Mouse (Mus musculus) liver, embryonic 16.5 days (tissue): ENCODE data around the gene Epha6. TPM values are rescaled to one million over a fixed set of nuclear protein-coding genes. Genes with fewer than 3 reads are reported as not detected.

Experiments used
- ATAC-seq: fragments of 200-750 bp; cut with Nextera tagmentation; 2 replicates; pipeline ENCODE4 v1.8.0; 2017; ENCODE audit warnings: low read depth, mild to moderate bottlenecking, moderate number of reproducible peaks, moderate library complexity
- H3K27ac ChIP-seq: fragments of 300-500 bp; sonication (generic); 2 replicates; pipeline ENCODE4 v1.5.1; 2014; ENCODE audit warnings: mild to moderate bottlenecking, low read length
- H3K27me3 ChIP-seq: fragments of 300-500 bp; sonication (generic); 2 replicates; pipeline ENCODE4 v1.6.1; 2014; ENCODE audit warnings: low read depth, low read length, mixed read lengths; ENCODE audit not compliant: control insufficient read depth, insufficient read depth
- H3K36me3 ChIP-seq: fragments of 300-500 bp; sonication (generic); 2 replicates; pipeline ENCODE4 v1.6.1; 2014; ENCODE audit warnings: mild to moderate bottlenecking; ENCODE audit not compliant: control insufficient read depth, insufficient read depth
- H3K4me1 ChIP-seq: fragments of 300-500 bp; sonication (generic); 2 replicates; pipeline ENCODE4 v1.6.1; 2014; ENCODE audit warnings: low read depth, low read length, mixed read lengths; ENCODE audit not compliant: control insufficient read depth
- H3K4me2 ChIP-seq: fragments of 300-500 bp; sonication (generic); 2 replicates; pipeline ENCODE4 v1.6.1; 2014; ENCODE audit warnings: low read depth, low read length, mixed read lengths
- H3K4me3 ChIP-seq: fragments of 300-500 bp; sonication (generic); 2 replicates; pipeline ENCODE4 v1.5.1; 2014; ENCODE audit warnings: low read depth, mild to moderate bottlenecking, low read length
- H3K9ac ChIP-seq: fragments of 300-500 bp; sonication (generic); 2 replicates; pipeline ENCODE4 v1.6.1; 2014; ENCODE audit warnings: low read depth, low read length
- H3K9me3 ChIP-seq: fragments of 300-500 bp; sonication (generic); replicated peaks from 2 replicates; pipeline ENCODE4 v1.6.1; 2016; ENCODE audit warnings: low read length; ENCODE audit not compliant: control insufficient read depth
- WGBS: fragments of 180-500 bp; shearing (Covaris S2); extraction: QIAGEN DNeasy Blood & Tissue Kit; methylation state at CpG from one replicate; pipeline ENCODE4 v1.1.7; 2014; ENCODE audit not compliant: insufficient replicate concordance; 5-methylcytosine and 5-hydroxymethylcytosine counted together
- polyA plus RNA-seq: library from polyadenylated mRNA; unstranded; fragments of >200 nt; fragmentation: Nextera tagmentation; extraction: Ambion mirVana; gene quantifications from 2 replicates; pipeline ENCODE4 v1.2.1, GENCODE M21; 2015

Gene Epha6
- polyA plus RNA-seq, 1 experiment from 2014 or later = not detected

GRCm38 (mm10) chr16:60538233-60538632 lies 67.1 kb downstream of the Epha6 start:
- no peak for ATAC-seq
- Histone ChIP-seq H3K27ac (no peak overlapping the region), H3K9me3 (no peaks in the 10 kb centered on the region), H3K36me3 (no peaks in the 10 kb centered on the region), H3K27me3 (no peaks in the 10 kb centered on the region), H3K9ac (no peak overlapping the region), H3K4me1 (no peaks in the 10 kb centered on the region), H3K4me3 (no peak overlapping the region), H3K4me2 (no peak overlapping the region)

- H3K27me3 ChIP-seq = no peaks in the 10 kb centered on the region
- no peak for ATAC-seq
- no peaks in the 10 kb centered on the region for H3K36me3 ChIP-seq
- 50% methylated on average over 3 of the region's 3 CpGs for WGBS
- H3K9ac ChIP-seq = no peak overlapping the region
- H3K4me1 ChIP-seq = no peaks in the 10 kb centered on the region
- no peak overlapping the region for H3K4me3 ChIP-seq
- H3K9me3 ChIP-seq = no peaks in the 10 kb centered on the region
- H3K4me2 ChIP-seq = no peak overlapping the region
- H3K27ac ChIP-seq = no peak overlapping the region
Observed at GRCm38 (mm10) chr16:60509707-60510106, 95.6 kb downstream of the Epha6 start.

GRCm38 (mm10) chr16:60499567-60499966 lies 105.8 kb downstream of the Epha6 start:
- no peaks in the 10 kb centered on the region for H3K4me1 ChIP-seq
- 67% methylated on average over 1 of the region's 1 CpGs for WGBS
- ATAC-seq = no peak
- H3K4me2 ChIP-seq = no peak overlapping the region
- no peaks in the 10 kb centered on the region for H3K36me3 ChIP-seq
- H3K27me3 ChIP-seq = no peaks in the 10 kb centered on the region
- no peak overlapping the region for H3K9ac ChIP-seq
- no peak overlapping the region for H3K27ac ChIP-seq
- no peak overlapping the region for H3K4me3 ChIP-seq
- no peaks in the 10 kb centered on the region for H3K9me3 ChIP-seq

- Histone ChIP-seq H3K4me1 (no peaks in the 10 kb centered on the region), H3K9me3 (no peaks in the 10 kb centered on the region), H3K27ac (no peak overlapping the region), H3K27me3 (no peaks in the 10 kb centered on the region), H3K4me2 (no peak overlapping the region), H3K9ac (no peak overlapping the region), H3K4me3 (no peak overlapping the region), H3K36me3 (no peaks in the 10 kb centered on the region)
- ATAC-seq = no peak
Observed at GRCm38 (mm10) chr16:60475776-60476175, 129.6 kb downstream of the Epha6 start.

GRCm38 (mm10) chr16:60468200-60468785 lies 137.0 kb downstream of the Epha6 start:
- no peak overlapping the region for H3K4me3 ChIP-seq
- no peaks in the 10 kb centered on the region for H3K4me1 ChIP-seq
- no peaks in the 10 kb centered on the region for H3K9me3 ChIP-seq
- 51% methylated on average over 7 of the region's 7 CpGs for WGBS
- no peak for ATAC-seq
- H3K4me2 ChIP-seq = no peak overlapping the region
- no peak overlapping the region for H3K9ac ChIP-seq
- H3K27ac ChIP-seq = no peak overlapping the region
- no peaks in the 10 kb centered on the region for H3K36me3 ChIP-seq
- no peaks in the 10 kb centered on the region for H3K27me3 ChIP-seq

- Histone ChIP-seq H3K27ac (no peak overlapping the region), H3K27me3 (no peaks in the 10 kb centered on the region), H3K4me3 (no peak overlapping the region), H3K9me3 (no peaks in the 10 kb centered on the region), H3K4me1 (no peaks in the 10 kb centered on the region), H3K4me2 (no peak overlapping the region), H3K36me3 (no peaks in the 10 kb centered on the region), H3K9ac (no peak overlapping the region)
- 43% methylated on average over 1 of the region's 1 CpGs for WGBS
- ATAC-seq = no peak
Observed at GRCm38 (mm10) chr16:60435283-60435682, 170.0 kb downstream of the Epha6 start.

- H3K4me2 ChIP-seq = no peak overlapping the region
- no peak overlapping the region for H3K27ac ChIP-seq
- H3K36me3 ChIP-seq = no peaks in the 10 kb centered on the region
- H3K4me3 ChIP-seq = no peak overlapping the region
- no peak overlapping the region for H3K9ac ChIP-seq
- H3K27me3 ChIP-seq = no peaks in the 10 kb centered on the region
- WGBS = 64% methylated on average over 1 of the region's 1 CpGs
- H3K9me3 ChIP-seq = no peaks in the 10 kb centered on the region
- no peak for ATAC-seq
- no peaks in the 10 kb centered on the region for H3K4me1 ChIP-seq
Observed at GRCm38 (mm10) chr16:60434241-60434640, 171.1 kb downstream of the Epha6 start.

GRCm38 (mm10) chr16:60395306-60395705 lies 210.0 kb downstream of the Epha6 start:
- no peaks in the 10 kb centered on the region for H3K27me3 ChIP-seq
- WGBS = 45% methylated on average over 3 of the region's 3 CpGs
- no peak overlapping the region for H3K4me3 ChIP-seq
- no peaks in the 10 kb centered on the region for H3K9me3 ChIP-seq
- no peak overlapping the region for H3K27ac ChIP-seq
- H3K4me1 ChIP-seq = no peaks in the 10 kb centered on the region
- no peaks in the 10 kb centered on the region for H3K36me3 ChIP-seq
- no peak for ATAC-seq
- H3K4me2 ChIP-seq = no peak overlapping the region
- no peak overlapping the region for H3K9ac ChIP-seq

GRCm38 (mm10) chr16:60392961-60393360 lies 212.4 kb downstream of the Epha6 start:
- Histone ChIP-seq H3K4me3 (no peak overlapping the region), H3K27ac (no peak overlapping the region), H3K36me3 (no peaks in the 10 kb centered on the region), H3K9me3 (no peaks in the 10 kb centered on the region), H3K27me3 (no peaks in the 10 kb centered on the region), H3K4me1 (no peaks in the 10 kb centered on the region), H3K9ac (no peak overlapping the region), H3K4me2 (no peak overlapping the region)
- ATAC-seq = no peak

- Histone ChIP-seq H3K9ac (no peak overlapping the region), H3K4me1 (no peaks in the 10 kb centered on the region), H3K4me2 (no peak overlapping the region), H3K27ac (no peak overlapping the region), H3K36me3 (no peaks in the 10 kb centered on the region), H3K27me3 (no peaks in the 10 kb centered on the region), H3K4me3 (no peak overlapping the region), H3K9me3 (no peaks in the 10 kb centered on the region)
- ATAC-seq = no peak
Observed at GRCm38 (mm10) chr16:60375147-60375546, 230.2 kb downstream of the Epha6 start.
